Mouse (Mus musculus) layer of hippocampus, postnatal 14 days (tissue): Measurements from ENCODE around the gene Gm49387. TPM values are rescaled to one million over a fixed set of nuclear protein-coding genes. Genes with fewer than 3 reads are reported as not detected.
A peak's percentile ranks its signal among the peaks of the same experiment; 100 is the strongest.

Source experiments
- DNase-seq, 2 experiments: peaks; one replicate each; pipeline ENCODE4 v3.0.0; 2021 to 2022; ENCODE audit warnings: low spot score in 2 of 2, mixed read lengths in 1 of 2
- total RNA-seq, 2 experiments: library from RNA; stranded (reverse); gene quantifications; 2 replicates each; pipeline ENCODE4 v1.2.3; 2021

Gene Gm49387
- total RNA-seq, 2 experiments from 2014 or later: not detected

DNA sequence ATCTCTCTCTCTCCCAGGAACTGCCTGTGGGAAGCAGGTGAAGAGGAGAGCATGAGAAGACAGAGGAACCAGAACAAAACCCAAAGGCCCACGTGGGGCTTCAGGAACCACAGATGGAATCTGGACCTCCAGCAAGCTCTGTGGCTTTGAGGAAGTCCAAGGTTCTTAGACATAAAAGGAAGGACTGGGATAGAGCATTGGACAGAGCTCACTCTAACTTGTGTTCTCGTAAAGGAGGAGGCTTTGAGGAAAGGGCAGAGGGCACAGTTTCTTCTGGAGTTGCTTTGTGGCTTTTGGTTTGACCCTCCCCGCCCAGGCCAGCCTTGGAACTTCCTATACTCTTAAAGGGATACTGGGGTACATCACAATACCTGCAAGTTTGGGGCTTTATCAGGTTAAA, 108.0 kb downstream of the Gm49387 start:
- DNase-seq: no peak

DNA sequence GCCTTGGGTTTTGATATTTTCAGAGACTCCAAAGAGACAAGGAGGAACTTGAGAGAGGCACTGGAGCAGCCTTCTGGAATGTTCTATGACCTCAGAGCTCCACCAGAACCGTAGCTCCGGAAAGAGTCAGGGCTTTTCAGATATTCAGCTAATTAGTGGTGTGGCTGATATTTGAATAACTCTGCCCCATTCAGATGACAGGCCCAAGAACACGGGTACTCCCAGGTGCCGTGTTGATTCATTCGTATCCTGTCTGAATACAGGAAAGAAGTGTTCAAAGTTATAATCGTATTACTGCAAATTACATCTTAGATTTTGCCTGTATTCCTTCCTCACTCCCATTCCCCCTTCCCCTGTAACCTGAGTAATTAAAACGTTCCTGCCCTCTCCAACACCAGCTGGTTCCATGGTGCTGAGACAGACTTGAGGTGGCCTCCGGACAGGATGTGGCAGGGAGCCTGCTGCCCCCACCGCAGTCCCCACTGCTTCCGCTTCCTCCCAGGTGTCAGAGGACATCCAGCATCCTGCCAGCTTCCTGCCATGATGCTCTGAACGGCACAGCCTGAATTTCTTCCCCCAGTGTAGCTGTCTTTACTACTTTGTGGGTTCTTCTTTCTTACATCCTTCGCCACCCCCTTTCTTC, 109.1 kb downstream of the Gm49387 start:
- no peak for DNase-seq

DNA sequence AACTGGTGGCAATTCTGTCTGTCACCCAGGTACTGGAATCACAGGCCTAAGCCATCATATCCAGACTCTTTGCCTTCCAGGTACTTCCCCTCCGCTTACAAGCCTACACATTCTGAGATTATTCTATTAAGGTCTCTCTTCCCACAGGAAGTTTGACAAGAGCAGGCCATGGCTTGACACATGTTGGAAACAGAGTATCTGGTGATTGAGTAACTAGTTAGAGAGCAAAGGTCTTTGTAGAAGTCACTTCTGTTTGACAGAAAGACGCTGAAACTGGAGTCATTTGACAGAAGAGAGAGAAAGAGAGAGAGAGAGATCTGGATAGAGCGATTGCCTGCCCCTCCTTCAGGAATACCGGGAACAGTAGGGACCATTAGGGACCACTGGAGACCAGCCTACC, 109.8 kb downstream of the Gm49387 start:
- no peak for DNase-seq

DNA sequence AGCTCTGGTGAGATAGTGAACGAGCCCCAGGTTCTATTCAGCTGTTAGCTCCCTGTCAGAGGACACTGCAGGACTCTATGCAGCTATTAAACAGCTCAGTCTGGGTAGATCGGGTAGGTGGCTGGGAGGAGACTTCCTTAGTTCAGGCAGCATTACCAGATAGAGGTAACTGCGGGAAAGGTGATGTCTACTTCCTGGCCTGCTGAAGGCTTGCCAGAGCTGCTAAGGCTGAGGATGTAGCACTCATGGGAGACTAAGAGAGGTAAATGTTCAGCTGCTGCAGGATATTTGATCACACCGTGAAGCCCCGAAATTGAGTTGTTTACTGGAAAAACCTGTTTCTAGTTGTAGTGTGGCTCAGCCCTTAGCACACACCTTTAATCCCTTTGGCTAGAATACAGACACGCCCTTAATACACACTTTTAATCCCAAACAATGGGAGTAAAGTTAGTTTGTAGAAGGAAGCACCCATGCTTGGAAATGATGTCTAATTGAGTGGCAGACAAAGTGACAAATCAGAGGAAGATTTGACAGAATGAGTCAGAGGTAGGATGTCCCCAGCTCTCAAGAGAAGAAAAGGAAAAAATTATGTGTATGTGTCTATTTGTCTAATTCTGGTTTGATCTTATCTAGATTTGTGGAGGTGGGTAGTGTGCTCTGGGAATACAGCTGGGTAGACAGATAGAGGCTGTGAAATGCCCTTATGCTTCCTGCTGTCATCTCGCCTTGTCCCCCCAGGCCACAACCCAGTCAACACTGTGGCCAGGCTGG, 115.5 kb downstream of the Gm49387 start:
- DNase-seq: no peak

DNA sequence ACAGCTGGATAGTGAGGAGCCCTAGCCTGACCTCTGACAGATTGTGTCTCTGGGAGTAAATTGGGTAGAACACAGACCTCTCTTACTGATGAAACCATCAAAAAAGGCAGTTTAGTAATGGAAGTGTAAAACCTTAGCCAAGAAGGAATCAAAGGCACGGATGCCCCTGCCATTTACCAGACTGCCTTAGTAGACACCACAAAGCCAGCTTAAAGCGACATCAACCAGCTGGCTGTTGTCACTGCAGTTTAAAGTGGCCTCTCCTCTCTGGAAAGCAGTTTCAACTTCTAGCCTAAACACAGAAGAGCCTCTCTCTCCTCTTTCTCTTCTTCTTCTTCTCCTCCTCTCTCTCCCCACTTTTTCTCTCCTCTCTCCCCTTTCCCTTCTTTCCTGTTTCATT, 119.4 kb downstream of the Gm49387 start:
- no peak for DNase-seq

DNA sequence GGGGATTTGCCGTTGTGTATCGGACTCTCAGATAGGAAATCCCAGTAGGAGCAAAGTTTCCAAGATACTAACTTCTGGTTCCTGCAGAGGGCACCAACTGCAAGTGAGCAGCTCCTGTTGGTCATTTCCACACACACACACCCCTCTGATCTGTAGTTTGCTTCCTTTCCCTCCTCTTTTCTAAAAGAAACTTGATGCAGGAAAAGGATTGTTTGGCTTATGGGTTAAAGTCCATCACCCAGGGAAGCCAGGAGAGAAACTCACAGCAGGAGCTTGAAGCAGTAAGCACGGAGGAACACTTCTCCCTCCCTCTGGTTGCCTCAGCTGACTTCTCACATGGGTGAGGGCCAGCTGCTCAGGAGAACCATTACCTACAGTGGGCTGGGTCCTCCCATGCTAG, 121.5 kb downstream of the Gm49387 start:
- DNase-seq: no peak

DNA sequence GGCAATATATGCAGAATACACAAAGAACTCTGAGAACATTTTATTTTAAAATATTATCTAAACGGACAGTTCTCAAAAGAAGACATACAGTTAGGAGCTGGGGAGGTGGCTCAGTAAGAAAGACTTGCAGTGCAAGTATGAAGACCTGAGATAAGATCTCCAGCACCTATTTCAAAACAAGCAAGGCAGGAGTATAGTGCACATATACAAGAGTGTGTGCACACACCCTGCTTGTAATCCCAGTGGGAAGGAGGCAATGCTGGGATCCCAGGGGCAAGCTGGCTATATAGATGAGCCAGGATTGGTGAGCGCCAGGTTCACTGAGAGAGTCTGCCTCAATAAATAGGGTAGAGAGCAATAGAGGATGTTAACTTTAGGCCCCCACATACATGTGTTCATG, 124.8 kb downstream of the Gm49387 start:
- no peak for DNase-seq

DNA sequence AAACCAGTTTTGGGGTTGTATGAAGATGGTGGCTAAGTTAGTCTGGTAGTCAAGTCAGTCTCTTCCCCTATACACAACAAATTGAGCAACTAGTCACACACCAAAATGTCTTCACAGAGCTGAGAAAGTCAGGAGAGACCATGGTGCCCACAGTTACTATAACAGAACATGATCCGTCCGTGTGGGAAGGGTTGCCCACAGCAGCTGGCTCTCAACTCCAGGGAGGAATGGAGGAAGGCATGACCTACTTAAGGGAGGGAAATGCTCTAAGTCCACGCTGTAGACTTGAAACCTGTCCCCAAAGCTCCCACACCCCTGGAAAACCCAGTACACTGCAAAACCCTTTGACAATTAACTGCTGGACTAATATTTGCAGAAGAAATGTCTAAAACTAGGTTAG, 130.4 kb downstream of the Gm49387 start:
- no peak for DNase-seq

DNA sequence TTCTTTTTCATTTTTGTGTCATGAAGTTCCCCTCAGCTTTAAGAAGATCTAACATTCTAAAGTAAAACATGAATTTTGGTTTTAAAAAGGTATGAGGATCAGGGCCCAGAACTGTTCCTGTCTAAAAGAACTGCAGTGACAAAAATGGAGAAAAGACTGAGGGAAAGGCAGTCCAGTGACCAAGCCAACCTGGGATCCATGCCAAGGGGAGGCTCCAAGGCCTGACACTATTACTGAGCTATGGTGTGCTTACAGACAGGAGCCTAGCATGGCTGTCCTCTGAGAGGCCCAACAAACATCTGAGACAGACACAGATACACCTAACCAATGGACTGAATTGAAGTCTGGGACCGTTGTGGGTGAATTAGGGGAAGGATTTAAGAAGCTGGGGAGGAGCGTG, 130.8 kb downstream of the Gm49387 start:
- no peak for DNase-seq

DNA sequence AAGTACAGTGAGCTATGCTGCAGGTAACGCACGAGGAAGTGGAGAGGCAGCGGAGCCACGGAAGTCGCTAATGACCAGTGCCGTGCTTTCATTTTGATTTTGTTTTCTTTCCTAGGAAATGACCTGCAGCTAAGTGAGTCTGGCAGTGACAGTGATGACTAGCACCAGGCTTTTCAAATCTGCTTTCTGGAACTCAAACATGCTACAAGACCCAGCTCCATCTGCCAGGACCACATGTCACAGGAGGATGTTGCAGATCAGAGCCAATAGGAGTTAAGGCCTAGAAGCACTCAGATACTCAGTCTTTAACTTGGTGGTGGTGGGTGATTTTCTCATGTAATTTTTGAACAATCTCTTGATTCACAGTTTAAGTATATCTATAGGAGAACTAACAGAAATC, 134.2 kb downstream of the Gm49387 start:
- peak; percentile 48 to 81 for DNase-seq

DNA sequence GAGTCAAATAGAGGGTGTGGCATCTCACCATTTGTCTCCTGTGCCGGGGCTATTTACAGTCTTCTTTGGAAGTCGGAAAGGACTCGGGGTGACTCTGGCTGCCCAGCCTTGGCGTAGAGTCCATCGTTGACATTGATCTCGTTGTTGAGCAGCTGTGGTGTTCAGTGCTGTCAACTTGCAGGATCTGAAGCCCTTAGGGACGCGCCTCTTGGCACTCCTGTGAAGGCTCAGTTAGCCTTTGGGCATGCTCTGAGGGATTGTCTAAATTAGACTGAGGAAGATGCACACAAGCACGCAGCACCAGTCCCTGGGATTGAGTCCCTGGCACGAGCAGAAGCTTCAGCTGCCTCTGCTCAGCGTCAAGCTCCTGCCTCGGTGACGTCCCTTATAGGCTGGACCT, 137.3 kb downstream of the Gm49387 start:
- DNase-seq: no peak

Other genes with a start within 250 kb of the Gm49387 start
- gene Sh3bp5, start 204.8 kb downstream of the Gm49387 start, total RNA-seq: 100 to 1,000 TPM; 137 to 160 TPM
- 10 to 100 TPM; 12.6 to 13.0 TPM for gene Eaf1, start 146.5 kb downstream of the Gm49387 start, total RNA-seq
- 10 to 100 TPM; 27.6 to 28.5 TPM for gene Mettl6, start 145.8 kb downstream of the Gm49387 start, total RNA-seq
- under 1 TPM; 0.32 to 0.43 TPM for gene Colq, start 49.5 kb downstream of the Gm49387 start, total RNA-seq
- 10 to 100 TPM; 11.0 to 11.2 TPM for gene Btd, start 150 bp upstream of the Gm49387 start, total RNA-seq
- 1 to 10 TPM; 7.7 to 9.9 TPM for gene Hacl1, start 408 bp upstream of the Gm49387 start, total RNA-seq
- gene Ankrd28, start 189.8 kb upstream of the Gm49387 start, total RNA-seq: 10 to 100 TPM; 49.9 to 53.9 TPM